Mouse (Mus musculus) CH12.LX (cell line): ENCODE results near the gene Ttc33.

Source experiments
- CTCF ChIP-seq, 2 experiments: IDR thresholded peaks in 1 of 2; conservative IDR thresholded peaks in 1 of 2; 2 replicates each; pipeline ENCODE4 v1.5.1; 2011 to 2012; ENCODE audit warnings: low read depth in 2 of 2, low read length in 2 of 2, improper control_type of control experiment in 1 of 2, inconsistent platforms in 1 of 2, mild to moderate bottlenecking in 1 of 2, moderate library complexity in 1 of 2
- ETS1 ChIP-seq: conservative IDR thresholded peaks from 2 replicates; pipeline ENCODE4 v1.6.1; 2012; ENCODE audit warnings: low read depth, mild to moderate bottlenecking, inconsistent platforms, low read length, improper control_type of control experiment, moderate library complexity
- HCFC1 ChIP-seq: IDR thresholded peaks from 2 replicates; pipeline ENCODE4 v1.6.1; 2012; ENCODE audit warnings: low read depth, mild to moderate bottlenecking, inconsistent platforms, low read length, improper control_type of control experiment
- IRF4 ChIP-seq: IDR thresholded peaks from 2 replicates; pipeline ENCODE4 v1.6.1; 2014; ENCODE audit warnings: low read depth, mild to moderate bottlenecking, inconsistent platforms, low read length, improper control_type of control experiment
- JUN ChIP-seq: IDR thresholded peaks from 2 replicates; pipeline ENCODE4 v1.6.1; 2011; ENCODE audit warnings: low read depth, mild to moderate bottlenecking, low read length, improper control_type of control experiment, moderate library complexity; ENCODE audit not compliant: insufficient read depth
- MAX ChIP-seq: IDR thresholded peaks from 2 replicates; pipeline ENCODE4 v1.6.1; 2011; ENCODE audit warnings: low read length, improper control_type of control experiment
- NELFE ChIP-seq: IDR thresholded peaks from 2 replicates; pipeline ENCODE4 v1.6.1; 2011; ENCODE audit warnings: low read depth, low read length, improper control_type of control experiment
- POLR2A ChIP-seq: IDR thresholded peaks from 2 replicates; pipeline ENCODE4 v1.6.1; 2011; ENCODE audit warnings: low read depth, mild to moderate bottlenecking, improper control_type of control experiment, low read length
- POLR2AphosphoS2 ChIP-seq: IDR thresholded peaks from 2 replicates; pipeline ENCODE4 v1.6.1; 2011; ENCODE audit warnings: low read depth, low read length, improper control_type of control experiment
- SMC3 ChIP-seq: IDR thresholded peaks from 2 replicates; pipeline ENCODE4 v1.6.1; 2011; ENCODE audit warnings: low read depth, low read length, improper control_type of control experiment
- TCF12 ChIP-seq: IDR thresholded peaks from 2 replicates; pipeline ENCODE4 v1.6.1; 2014; ENCODE audit warnings: low read depth, mild to moderate bottlenecking, inconsistent platforms, low read length, improper control_type of control experiment
- ZNF384 ChIP-seq: IDR thresholded peaks from 2 replicates; pipeline ENCODE4 v1.6.1; 2012; ENCODE audit warnings: low read depth, low read length, improper control_type of control experiment, inconsistent platforms

- TF ChIP-seq POLR2A (no peak), IRF4 (no peak), CTCF (conservative IDR thresholded peaks at IDR 0.05 in 1 of 2, IDR thresholded peaks at IDR 0.05 in 1 of 2; ENCODE audit: low read depth in 2 of 2, low read length in 2 of 2) (no peak), TCF12 (no peak), MAX (no peak), HCFC1 (no peak), NELFE (no peak), ZNF384 (no peak), POLR2AphosphoS2 (no peak), JUN (no peak), SMC3 (no peak), ETS1 (no peak)
Measured at GRCm38 (mm10) chr15:5156355-5156754, 29.0 kb upstream of the Ttc33 start.
